Mouse (Mus musculus) embryonic fibroblast, embryonic 13.5 days (primary cell): ENCODE results near the gene Ppig. TPM values are rescaled to one million over a fixed set of nuclear protein-coding genes. Genes with fewer than 3 reads are reported as not detected.
"Not testable (repeated sequence)": the region's sequence is repeated elsewhere in the genome, so short reads cannot be mapped to it uniquely, and the experiment has no call there.

Experiments
- H3K27ac ChIP-seq: 2 replicates; pipeline ENCODE4 v1.5.1; 2012; ENCODE audit warnings: low read length, control low read depth, inconsistent platforms; ENCODE audit not compliant: insufficient read depth
- H3K4me1 ChIP-seq: 2 replicates; pipeline ENCODE4 v1.6.1; 2011; ENCODE audit warnings: low read length; ENCODE audit not compliant: control insufficient read depth, insufficient read depth
- H3K4me3 ChIP-seq: 2 replicates; pipeline ENCODE4 v1.5.1; 2011; ENCODE audit warnings: mild to moderate bottlenecking, control low read depth, low read length; ENCODE audit not compliant: insufficient read depth
- CTCF ChIP-seq: IDR thresholded peaks from 2 replicates; pipeline ENCODE4 v1.5.1; 2011; ENCODE audit warnings: mild to moderate bottlenecking, control low read depth, low read length, moderate library complexity, borderline replicate concordance; ENCODE audit not compliant: insufficient read depth
- POLR2A ChIP-seq: IDR thresholded peaks from 2 replicates; pipeline ENCODE4 v1.6.1; 2011; ENCODE audit warnings: low read depth, mild to moderate bottlenecking, control low read depth, low read length, moderate library complexity
- polyA plus RNA-seq: library from polyadenylated mRNA; stranded (reverse); fragments of >200 nt; gene quantifications from 2 replicates; pipeline ENCODE4 v1.2.4, GENCODE M21; 2011; ENCODE audit warnings: low read depth; ENCODE audit not compliant: missing spikeins, insufficient read length

The Ppig gene
- 130 and 149 TPM in 2 replicates for polyA plus RNA-seq

DNA sequence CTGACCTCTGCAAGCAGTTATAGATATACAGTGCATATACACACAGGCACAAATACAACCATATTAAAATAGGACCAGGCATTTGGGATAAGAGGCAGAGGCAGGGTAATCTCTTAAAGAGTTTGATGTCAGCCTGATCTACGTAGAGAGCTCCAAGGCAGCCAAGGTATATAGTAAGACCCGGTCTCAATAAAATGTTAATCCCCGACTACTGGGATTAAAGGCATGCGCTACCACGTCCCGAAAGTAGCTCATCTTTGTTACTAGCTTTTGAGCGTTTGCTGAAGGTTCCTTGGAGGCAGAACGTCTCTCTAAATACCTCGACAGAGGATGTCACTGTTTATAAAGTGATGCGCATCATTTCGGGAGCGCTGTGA, at the start of gene Ppig:
TSS of gene Ppig (plus strand) at position 273 of the 377 bp plus-strand sequence.
- peak within 1 kb of the TSS; percentile 96 for H3K4me3 ChIP-seq

DNA sequence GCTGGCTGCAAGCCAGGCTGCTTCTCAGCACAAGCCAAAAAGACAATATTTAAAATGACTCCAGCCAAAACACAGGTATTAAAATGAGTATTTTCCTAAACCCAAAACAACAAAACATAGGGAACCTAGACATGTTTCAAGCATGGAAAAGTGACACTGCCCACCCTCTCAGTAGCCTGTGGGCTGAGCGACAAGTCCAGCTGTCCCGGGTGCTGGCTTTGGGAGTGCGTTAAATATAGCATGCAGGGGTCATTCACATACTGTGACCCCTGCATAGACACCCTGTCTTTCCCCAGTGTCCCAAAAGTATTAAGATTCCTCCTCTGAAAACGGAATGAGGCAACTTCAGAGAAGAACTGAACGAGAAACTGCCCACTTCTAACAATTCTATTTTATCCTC, 48.6 kb upstream of the Ppig start:
- Histone ChIP-seq H3K4me3 (no peak overlapping the region), H3K27ac (no peak overlapping the region), H3K4me1 (no peaks in the 10 kb centered on the region; the same call in 1 of the 2 replicates)
- no peak for TF ChIP-seq POLR2A
- no peak for TF ChIP-seq CTCF

More for the DNA sequence above, at the start of gene Ppig:
- Histone ChIP-seq H3K4me1 (peaks cover 2% of the 10 kb centered on the region; the same call in 1 of the 2 replicates), H3K27ac (peak within 1 kb of the TSS; percentile 70)
- TF ChIP-seq CTCF: no peak
- no peak for TF ChIP-seq POLR2A

DNA sequence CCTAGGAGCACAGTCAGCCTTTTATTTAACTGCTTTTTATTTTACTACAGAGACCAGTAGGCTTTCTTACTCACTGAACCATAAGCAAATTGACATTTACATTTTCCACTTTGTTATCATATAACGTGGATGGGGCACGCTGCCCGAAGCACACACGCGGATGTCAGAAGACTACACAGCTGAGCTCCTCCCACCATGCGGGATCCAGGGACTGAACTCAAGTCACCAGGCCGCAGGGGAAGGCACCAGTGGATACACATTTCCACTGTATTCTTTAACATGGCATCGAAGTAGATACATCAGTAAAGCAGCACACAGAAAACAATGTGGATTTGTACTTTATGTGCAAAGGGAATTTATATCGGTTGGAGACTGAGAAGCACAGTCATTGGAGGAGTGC, 47.1 kb upstream of the Ppig start:
- TF ChIP-seq CTCF (no peak), POLR2A (no peak)
- H3K27ac ChIP-seq: no peak overlapping the region
- no peak overlapping the region for H3K4me3 ChIP-seq
- H3K4me1 ChIP-seq: no peaks in the 10 kb centered on the region

DNA sequence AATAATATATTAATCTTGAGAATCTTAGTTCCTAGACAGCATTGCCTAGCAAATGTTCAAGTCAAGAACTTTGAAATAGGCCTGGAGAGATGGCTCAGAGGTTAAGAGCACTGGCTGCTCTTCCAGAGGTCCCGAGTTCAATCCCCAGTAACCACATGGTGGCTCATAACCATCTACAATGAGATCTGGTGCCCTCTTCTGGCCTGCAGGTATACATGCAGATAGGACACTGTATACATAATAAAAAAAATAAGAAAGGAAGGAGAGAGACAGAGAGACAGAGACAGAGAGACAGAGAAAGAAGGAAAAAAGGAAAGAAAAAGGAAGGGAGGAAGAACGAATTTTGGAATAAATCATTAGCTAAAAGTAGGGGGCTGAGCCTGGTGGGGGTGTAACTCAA, 45.6 kb upstream of the Ppig start:
- Histone ChIP-seq H3K4me1 (no peaks in the 10 kb centered on the region), H3K4me3 (no peak overlapping the region), H3K27ac (no peak overlapping the region)
- TF ChIP-seq CTCF: no peak
- no peak for TF ChIP-seq POLR2A

DNA sequence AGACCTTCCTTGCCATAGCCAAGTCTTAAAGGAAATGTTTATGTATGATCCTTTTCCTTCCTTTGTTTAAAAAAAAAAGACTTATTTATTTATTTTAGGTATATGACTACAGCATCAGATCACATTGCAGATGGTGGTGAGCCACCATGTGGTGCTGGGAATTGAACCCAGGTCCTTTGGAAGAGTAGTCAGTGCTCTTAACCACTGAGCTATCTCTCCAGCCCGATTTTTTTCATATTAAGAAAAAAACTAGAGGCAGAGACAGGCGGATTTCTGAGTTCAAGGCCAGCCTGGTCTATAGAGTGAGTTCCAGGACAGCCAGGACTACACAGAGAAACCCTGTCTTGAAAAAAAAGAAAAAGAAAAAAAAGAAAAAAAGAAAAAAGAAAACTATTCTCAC, 45.1 kb upstream of the Ppig start:
- not testable (repeated sequence) for H3K4me1 ChIP-seq, H3K4me3 ChIP-seq, H3K27ac ChIP-seq

DNA sequence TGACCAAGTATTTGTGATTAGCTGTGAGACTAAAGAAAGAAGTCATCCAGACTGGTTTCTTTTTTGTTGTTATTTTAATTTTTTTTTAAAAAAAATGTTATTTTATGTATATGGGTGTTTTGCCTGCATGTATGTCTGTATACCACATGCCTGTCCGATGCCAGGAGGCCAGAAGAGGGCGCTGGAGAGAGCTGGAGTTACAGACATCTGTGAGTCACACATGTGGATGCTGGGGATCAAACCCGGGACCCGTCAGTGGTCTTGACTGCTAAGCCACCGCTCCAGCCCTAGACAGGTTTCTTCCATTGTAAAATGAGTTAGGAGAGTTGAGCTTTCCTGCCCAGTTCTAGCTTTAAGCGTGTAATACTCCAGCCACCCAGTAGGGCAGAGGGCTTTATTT, 42.4 kb upstream of the Ppig start:
- Histone ChIP-seq H3K27ac (no peak overlapping the region), H3K4me1 (no peaks in the 10 kb centered on the region), H3K4me3 (no peak overlapping the region)
- TF ChIP-seq POLR2A (no peak), CTCF (no peak)

DNA sequence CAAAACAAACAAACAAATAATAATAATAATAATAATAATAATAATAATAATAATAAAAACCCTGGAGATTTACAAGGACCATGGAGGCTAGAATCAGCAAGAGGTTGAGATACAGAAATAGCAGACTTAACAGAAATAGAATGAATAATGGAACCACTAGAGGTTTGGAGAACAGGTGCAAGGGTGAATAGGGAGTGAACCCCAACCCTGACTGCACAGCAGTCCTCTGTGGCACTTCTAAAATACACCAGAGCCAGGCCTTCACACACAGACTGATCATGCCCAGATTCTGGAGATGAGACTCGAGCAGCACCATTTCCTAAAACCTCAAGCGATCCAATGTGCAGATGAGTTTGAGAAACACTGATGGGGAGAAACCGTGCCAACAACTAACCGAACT, 40.4 kb upstream of the Ppig start:
- no peak for TF ChIP-seq POLR2A
- Histone ChIP-seq H3K4me1 (no peaks in the 10 kb centered on the region), H3K27ac (no peak overlapping the region)

DNA sequence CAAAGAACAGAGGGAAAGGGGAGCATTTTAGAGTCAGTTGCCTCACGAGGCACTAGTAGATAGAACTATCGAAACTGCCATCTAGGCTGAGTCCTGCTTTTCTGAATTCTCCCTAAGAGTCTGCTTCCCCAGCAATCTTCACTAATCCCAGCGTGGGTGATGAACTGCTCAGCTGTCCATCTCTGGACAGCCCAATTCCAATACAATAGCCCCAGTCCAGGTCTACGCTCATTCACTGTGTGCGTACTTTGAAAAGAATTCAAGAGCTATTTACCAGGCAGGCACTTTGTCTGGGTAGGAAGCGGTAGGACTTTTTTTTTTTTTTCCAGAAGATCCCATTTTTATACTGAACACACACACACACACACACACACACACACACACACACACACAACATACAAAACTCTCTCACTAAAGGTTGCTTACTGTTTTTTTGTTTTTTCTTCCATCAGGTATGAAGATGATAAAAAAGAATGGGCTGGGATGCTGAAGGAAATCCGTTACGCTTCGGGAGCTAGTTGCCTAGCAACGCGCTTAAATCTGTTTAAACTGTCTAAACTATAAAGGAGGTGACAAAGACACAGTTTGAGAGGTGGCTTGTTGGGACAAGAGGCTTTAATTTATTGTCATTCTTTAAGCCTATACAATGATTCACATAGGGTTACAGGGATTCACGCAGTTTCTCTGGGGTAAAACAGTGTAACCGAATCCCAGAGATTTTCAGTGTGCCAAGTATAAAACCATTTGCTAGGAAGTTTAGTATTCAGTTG, 39.1 kb upstream of the Ppig start:
- Histone ChIP-seq H3K4me1 (no peaks in the 10 kb centered on the region), H3K27ac (no peak overlapping the region), H3K4me3 (no peak overlapping the region)
- no peak for TF ChIP-seq CTCF
- no peak for TF ChIP-seq POLR2A

More for the DNA sequence above, 40.4 kb upstream of the Ppig start:
- H3K4me3 ChIP-seq: no peak overlapping the region

DNA sequence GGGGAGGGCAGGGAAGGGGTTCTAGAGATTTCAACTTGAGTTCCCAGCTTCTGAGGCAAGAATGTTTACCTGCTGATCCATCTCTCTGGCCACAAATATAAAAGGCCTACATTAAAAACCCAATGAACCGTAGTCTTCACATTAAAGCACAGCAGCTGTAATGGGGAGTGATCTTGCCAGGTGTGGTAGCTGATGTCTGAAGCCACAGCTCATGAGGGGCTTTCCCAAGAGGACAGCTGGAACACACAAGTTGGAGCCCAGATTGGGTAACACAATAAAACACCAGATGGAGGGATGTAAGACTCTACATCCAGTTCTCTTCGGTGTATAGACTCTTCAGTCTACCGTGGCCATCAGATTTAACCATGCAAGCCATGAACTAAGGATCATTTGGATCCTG, 37.9 kb upstream of the Ppig start:
- Histone ChIP-seq H3K4me1 (no peaks in the 10 kb centered on the region), H3K4me3 (no peak overlapping the region), H3K27ac (no peak overlapping the region)
- no peak for TF ChIP-seq CTCF
- TF ChIP-seq POLR2A: no peak

DNA sequence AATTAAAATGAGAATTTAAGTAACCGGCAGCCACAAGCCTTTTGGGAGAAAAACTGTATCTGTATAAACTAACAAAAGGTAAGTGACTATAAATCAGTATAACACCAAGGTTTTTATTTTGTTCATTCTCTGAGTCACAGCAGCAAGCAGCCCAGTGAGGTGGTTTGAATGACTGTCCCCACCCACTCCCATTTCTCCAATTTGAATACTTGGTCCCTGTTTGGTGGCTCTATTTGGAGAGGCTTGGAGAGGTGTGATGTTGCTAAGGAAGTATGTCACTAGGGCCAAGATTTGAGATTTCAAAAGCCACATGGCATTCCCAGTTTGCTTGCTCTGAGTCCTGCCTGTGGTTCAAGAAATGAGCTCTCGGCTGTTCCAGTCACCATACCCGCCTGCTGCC, 32.1 kb upstream of the Ppig start:
- no peak overlapping the region for H3K4me3 ChIP-seq
- H3K27ac ChIP-seq: no peak overlapping the region
- H3K4me1 ChIP-seq: no peaks in the 10 kb centered on the region
- TF ChIP-seq CTCF: no peak
- no peak for TF ChIP-seq POLR2A

DNA sequence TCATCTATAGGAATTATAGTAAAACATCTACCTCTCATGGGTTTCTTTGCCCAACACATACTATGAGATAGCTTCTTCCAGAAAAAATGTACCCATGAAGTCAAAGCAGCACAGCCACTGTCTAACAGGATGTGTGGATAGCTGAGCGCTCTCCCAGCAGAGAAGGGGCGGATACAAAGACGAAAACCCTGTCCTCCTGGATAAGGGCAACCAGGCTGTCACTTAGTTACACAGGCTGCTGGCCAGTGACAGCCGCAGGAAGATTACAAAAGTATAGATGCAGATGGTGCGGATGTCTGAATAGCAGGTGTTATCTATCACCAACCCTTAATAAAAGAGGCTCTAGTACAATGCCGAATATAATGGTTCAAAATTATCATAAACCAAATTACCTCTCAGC, 31.5 kb upstream of the Ppig start:
- no peaks in the 10 kb centered on the region for H3K4me1 ChIP-seq
- no peak overlapping the region for H3K27ac ChIP-seq
- H3K4me3 ChIP-seq: no peak overlapping the region
- TF ChIP-seq POLR2A (no peak), CTCF (no peak)
